Mouse (Mus musculus): ENCODE data around the gene Olfr248. TPM values are rescaled to one million over a fixed set of nuclear protein-coding genes. Genes with fewer than 3 reads are reported as not detected.
A peak's percentile ranks its signal among the peaks of the same experiment; 100 is the strongest.

Gene Olfr248
- total and polyA plus RNA-seq, 3 experiments: not detected

DNA sequence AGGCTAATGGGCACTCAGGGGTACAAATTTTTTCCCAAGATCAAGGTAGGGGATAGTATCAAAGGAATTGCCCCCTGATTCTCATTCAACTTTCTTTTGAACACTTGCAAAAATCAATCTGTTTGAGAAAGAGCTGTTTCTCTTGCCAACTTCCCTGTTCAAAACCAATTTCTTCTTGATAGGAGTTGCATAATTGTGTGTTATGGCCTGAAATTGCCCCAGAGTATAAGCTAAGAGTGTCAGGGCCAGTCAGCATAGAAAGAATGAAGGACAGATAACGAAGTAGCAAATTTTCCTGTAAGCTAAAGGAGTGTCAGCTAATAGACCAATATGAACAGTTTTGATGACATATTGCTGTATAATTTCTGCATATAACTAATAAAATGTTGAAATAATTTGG is 36.6 kb downstream of the Olfr248 start:
- H3K4me1 ChIP-seq (ENCODE audit: control insufficient read depth in 1 of 2, insufficient read depth in 2 of 2, low read length in 2 of 2): peaks cover 15 to 18% of the 10 kb centered on the region in 2 experiments
- no peak overlapping the region for H3K27ac ChIP-seq (ENCODE audit: control insufficient read depth, low read depth, low read length)
- no peaks in the 10 kb centered on the region for H3K27me3 ChIP-seq (ENCODE audit: control insufficient read depth in 1 of 2, insufficient read depth in 2 of 2, low read length in 2 of 2)
- H3K4me3 ChIP-seq (ENCODE audit: control insufficient read depth in 1 of 2, insufficient read depth in 1 of 2, low read depth in 2 of 2, low read length in 2 of 2): no peak overlapping the region
- H3K36me3 ChIP-seq (ENCODE audit: control insufficient read depth in 1 of 2, insufficient read depth in 2 of 2, low read length in 2 of 2): peaks cover 0 to 23% of the 10 kb centered on the region in 2 experiments; a peak in 2 of 4 replicates
- peak; percentile 41 for DNase-seq (ENCODE audit: low read depth, low spot score)
- no peak for TF ChIP-seq ETS1 (IDR thresholded peaks at IDR 0.05; ENCODE audit: low read depth, low read length)
- no peak for TF ChIP-seq USF1 (IDR thresholded peaks at IDR 0.05; ENCODE audit: low read depth, low read length)
- no peak for TF ChIP-seq TCF12 (IDR thresholded peaks at IDR 0.05; ENCODE audit: low read depth, low read length)
- TF ChIP-seq E2F4 (IDR thresholded peaks at IDR 0.05; ENCODE audit: borderline replicate concordance, low read depth, low read length): no peak
- TF ChIP-seq USF2 (IDR thresholded peaks at IDR 0.05; ENCODE audit: borderline replicate concordance in 1 of 2, insufficient read depth in 1 of 2, low read depth in 1 of 2, low read length in 2 of 2): no peak
- no peak for TF ChIP-seq HCFC1 (IDR thresholded peaks at IDR 0.05; ENCODE audit: low read depth, low read length)
- TF ChIP-seq RCOR1 (IDR thresholded peaks at IDR 0.05; ENCODE audit: low read depth, low read length): peak; percentile 63; the same call in 1 of the 2 replicates
- no peak for TF ChIP-seq MYB (IDR thresholded peaks at IDR 0.05; ENCODE audit: low read depth, low read length)
- TF ChIP-seq RAD21 (IDR thresholded peaks at IDR 0.05; ENCODE audit: low read depth, low read length): no peak
- no peak for TF ChIP-seq BHLHE40 (IDR thresholded peaks at IDR 0.05; ENCODE audit: borderline replicate concordance, low read depth, low read length)
- no peak for TF ChIP-seq MEF2A (IDR thresholded peaks at IDR 0.05; ENCODE audit: extremely low read depth, insufficient replicate concordance, low read depth, low read length, poor library complexity, severe bottlenecking)
- no peak for TF ChIP-seq MXI1 (IDR thresholded peaks at IDR 0.05; ENCODE audit: low read depth, low read length)
- no peak for TF ChIP-seq CHD2 (IDR thresholded peaks at IDR 0.05; ENCODE audit: low read length)
- TF ChIP-seq EP300 (IDR thresholded peaks at IDR 0.05; ENCODE audit: low read depth in 1 of 2, low read length in 2 of 2): peak in 1 of 2 experiments; percentile 40; a peak in 1 of 4 replicates
- peak; percentile 46; the same call in 1 of the 2 replicates for TF ChIP-seq GATA1 (IDR thresholded peaks at IDR 0.05; ENCODE audit: low read depth, low read length)
- TF ChIP-seq JUND (IDR thresholded peaks at IDR 0.05; ENCODE audit: low read depth, low read length): no peak
- no peak for TF ChIP-seq POLR2A (IDR thresholded peaks at IDR 0.05; ENCODE audit: control insufficient read depth in 1 of 2, insufficient read depth in 1 of 2, low read depth in 1 of 2, low read length in 2 of 2, poor library complexity in 1 of 2)
- TF ChIP-seq ZKSCAN1 (IDR thresholded peaks at IDR 0.05; ENCODE audit: low read depth, low read length): no peak
- no peak for TF ChIP-seq NELFE (IDR thresholded peaks at IDR 0.05; ENCODE audit: low read depth, low read length)
- no peak for TF ChIP-seq SIN3A (IDR thresholded peaks at IDR 0.05; ENCODE audit: low read length)
- TF ChIP-seq ZMIZ1 (IDR thresholded peaks at IDR 0.05; ENCODE audit: low read depth, low read length): no peak
- no peak for TF ChIP-seq ELF1 (IDR thresholded peaks at IDR 0.05; ENCODE audit: low read depth, low read length)
- no peak for TF ChIP-seq MAZ (IDR thresholded peaks at IDR 0.05; ENCODE audit: low read depth, low read length)
- no peak overlapping the region for H3K9ac ChIP-seq (ENCODE audit: control insufficient read depth, low read depth, low read length, poor library complexity, severe bottlenecking)
- no peaks in the 10 kb centered on the region for H3K79me2 ChIP-seq (ENCODE audit: control insufficient read depth, insufficient read depth, low read length, poor library complexity)
- no peaks in the 10 kb centered on the region for H3K9me3 ChIP-seq (replicated peaks; ENCODE audit: insufficient read depth, low read length)
